Mouse (Mus musculus) CD4-positive, CD25-positive, alpha-beta regulatory T cell, adult 4 months (primary cell): Measurements from ENCODE around the gene Sh3tc1. TPM values are rescaled to one million over a fixed set of nuclear protein-coding genes. Genes with fewer than 3 reads are reported as not detected.

ENCODE experiments used
- polyA plus RNA-seq, 2 experiments: library from polyadenylated mRNA; unstranded; fragments of 100-300 nt; shearing (Covaris generic); gene quantifications; one replicate each; pipeline ENCODE4 v1.2.1; 2017

Sh3tc1 gene
- polyA plus RNA-seq, 2 experiments from 2014 or later = 2.6 to 4.4 TPM

Other genes starting within 250 kb of the Sh3tc1 start
- under 1 TPM in 1 of 2 experiments, not detected in 1; 0.13 TPM for gene Cpz, start 214.3 kb downstream of the Sh3tc1 start, polyA plus RNA-seq
- gene Trmt44, start 164.9 kb downstream of the Sh3tc1 start, polyA plus RNA-seq = 1 to 10 TPM; 2.5 to 2.9 TPM
- 10 to 100 TPM; 19.1 to 42.0 TPM for gene Acox3, start 156.9 kb downstream of the Sh3tc1 start, polyA plus RNA-seq
- not detected for gene Htra3, start 60.2 kb downstream of the Sh3tc1 start, polyA plus RNA-seq
- 1 to 10 TPM; 2.8 to 3.4 TPM for gene Ablim2, start 17.9 kb upstream of the Sh3tc1 start, polyA plus RNA-seq
- 10 to 100 TPM; 13.7 to 17.3 TPM for gene Afap1, start 153.3 kb upstream of the Sh3tc1 start, polyA plus RNA-seq